7 mouse cellular contexts compared by ENCODE assay signal in the genomic region with DNA sequence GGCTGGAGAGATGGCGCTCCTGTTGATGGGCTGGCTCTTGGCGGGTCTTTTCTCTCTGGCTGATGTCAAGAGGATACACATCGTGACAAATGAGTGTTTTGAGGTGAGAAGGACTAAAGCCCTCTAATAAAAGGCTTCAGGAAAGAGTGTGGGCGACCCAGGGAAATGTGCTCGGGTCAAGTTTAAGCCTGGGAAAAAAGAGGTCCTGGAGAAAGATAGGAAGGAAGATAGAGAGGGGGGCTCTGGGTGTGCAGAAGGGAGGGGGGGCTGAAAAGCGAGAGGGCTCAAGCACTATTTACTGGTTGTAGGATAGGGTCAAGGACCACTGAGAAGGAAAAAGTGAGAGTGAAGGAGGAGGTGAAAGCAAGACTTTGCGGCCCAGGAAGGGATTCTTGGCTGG. TPM values are rescaled to one million over a fixed set of nuclear protein-coding genes. Genes with fewer than 3 reads are reported as not detected.
DNase-seq lines count a peak whose midpoint lies in the region; ATAC-seq and TF ChIP-seq lines count a peak whose summit lies in the region.

No protein-coding gene starts in this region.

- peak overlapping the region; percentile 96 for H3K4me2 ChIP-seq in embryonic facial prominence, embryonic 13.5 days
- peak overlapping the region; percentile 93 for H3K4me2 ChIP-seq in intestine, embryonic 16.5 days (ENCODE audit: low read depth, low read length)
- peak overlapping the region; percentile 50; the same call in 1 of the 2 replicates for H3K4me2 ChIP-seq in liver, postnatal 0 days (ENCODE audit: low read depth, low read length)

- H3K9ac ChIP-seq in embryonic facial prominence, embryonic 13.5 days: peak overlapping the region; percentile 64
- peak overlapping the region; percentile 66 for H3K9ac ChIP-seq in intestine, embryonic 16.5 days (ENCODE audit: low read depth, low read length)
- H3K9ac ChIP-seq in liver, postnatal 0 days (replicated peaks): no peak overlapping the region

- no peaks in the 10 kb centered on the region for H3K4me1 ChIP-seq in cortical plate, adult 2 months (ENCODE audit: control insufficient read depth, insufficient read depth, low read length)
- peaks cover 8% of the 10 kb centered on the region for H3K4me1 ChIP-seq in embryonic facial prominence, embryonic 13.5 days
- peaks cover 14% of the 10 kb centered on the region for H3K4me1 ChIP-seq in intestine, embryonic 16.5 days (ENCODE audit: control insufficient read depth, insufficient read depth, low read length)
- H3K4me1 ChIP-seq in liver, postnatal 0 days (ENCODE audit: insufficient read depth): no peaks in the 10 kb centered on the region

- no peak for DNase-seq in liver, postnatal 0 days
- DNase-seq in thymus, postnatal 25 days: no peak
- no peak for DNase-seq in embryo, embryonic 10 days (ENCODE audit: low spot score)
- no peak for DNase-seq in urinary bladder, postnatal 14 days (ENCODE audit: low spot score)

- TF ChIP-seq EP300 in liver, postnatal 0 days (IDR thresholded peaks at IDR 0.05; ENCODE audit: low read depth): no peak

- 13% methylated on average over 7 of the region's 7 CpGs for WGBS in embryonic facial prominence, embryonic 13.5 days
- 29% methylated on average over 7 of the region's 7 CpGs for WGBS in intestine, embryonic 16.5 days
- 29% methylated on average over 7 of the region's 7 CpGs for WGBS in liver, postnatal 0 days (ENCODE audit: insufficient replicate concordance)

- no peaks in the 10 kb centered on the region for H3K9me3 ChIP-seq in embryonic facial prominence, embryonic 13.5 days
- no peaks in the 10 kb centered on the region for H3K9me3 ChIP-seq in intestine, embryonic 16.5 days (ENCODE audit: control insufficient read depth, low read length)
- H3K9me3 ChIP-seq in liver, postnatal 0 days (ENCODE audit: low read length): no peaks in the 10 kb centered on the region

- no peak overlapping the region for H3K27ac ChIP-seq in cortical plate, adult 2 months (ENCODE audit: insufficient read depth, low read length)
- no peak overlapping the region for H3K27ac ChIP-seq in embryonic facial prominence, embryonic 13.5 days
- no peak overlapping the region for H3K27ac ChIP-seq in intestine, embryonic 16.5 days (ENCODE audit: low read length)
- no peak overlapping the region for H3K27ac ChIP-seq in liver, postnatal 0 days (ENCODE audit: low read depth)

- H3K4me3 ChIP-seq in cortical plate, adult 2 months (ENCODE audit: insufficient read depth, low read length): peak overlapping the region; percentile 49
- peak overlapping the region; percentile 54 for H3K4me3 ChIP-seq in embryonic facial prominence, embryonic 13.5 days
- H3K4me3 ChIP-seq in intestine, embryonic 16.5 days (ENCODE audit: low read length): peak overlapping the region; percentile 59
- H3K4me3 ChIP-seq in liver, postnatal 0 days (ENCODE audit: low read depth, low read length): peak overlapping the region; percentile 32; the same call in 1 of the 2 replicates

- TF ChIP-seq CTCF in cortical plate, adult 2 months (IDR thresholded peaks at IDR 0.05; ENCODE audit: extremely low read depth, insufficient read depth, low read length): no peak
- TF ChIP-seq CTCF in liver, postnatal 0 days (IDR thresholded peaks at IDR 0.05; ENCODE audit: low read depth): no peak

- no peak for TF ChIP-seq POLR2A in cortical plate, adult 2 months (IDR thresholded peaks at IDR 0.05; ENCODE audit: extremely low read depth, insufficient read depth, low read length)

- peaks cover 46% of the 10 kb centered on the region for H3K27me3 ChIP-seq in embryonic facial prominence, embryonic 13.5 days
- peaks cover 12% of the 10 kb centered on the region for H3K27me3 ChIP-seq in intestine, embryonic 16.5 days (replicated peaks; ENCODE audit: control insufficient read depth, insufficient read depth, low read length)
- peaks cover 23% of the 10 kb centered on the region for H3K27me3 ChIP-seq in liver, postnatal 0 days (ENCODE audit: insufficient read depth, low read length)

- no peak for ATAC-seq in embryonic facial prominence, embryonic 13.5 days (ENCODE audit: insufficient number of reproducible peaks, insufficient read depth, low FRiP score, low TSS enrichment, low read depth)
- peak; percentile 52 for ATAC-seq in intestine, embryonic 16.5 days
- no peak for ATAC-seq in liver, postnatal 0 days

- H3K36me3 ChIP-seq in embryonic facial prominence, embryonic 13.5 days: no peaks in the 10 kb centered on the region
- H3K36me3 ChIP-seq in intestine, embryonic 16.5 days (ENCODE audit: control insufficient read depth, insufficient read depth, low read length): no peaks in the 10 kb centered on the region
- H3K36me3 ChIP-seq in liver, postnatal 0 days (replicated peaks; ENCODE audit: insufficient read depth, low read length): no peaks in the 10 kb centered on the region

RNA-seq across cellular contexts. Expression of a gene that starts 25.5 kb away (rescaled TPM):
- 10.1 and 10.5 TPM in 2 replicates for polyA plus RNA-seq in cortical plate, adult 2 months (2012; rRNA removed)
- polyA plus RNA-seq in embryonic facial prominence, embryonic 13.5 days (2015; fragmentation: Nextera tagmentation; extraction: Ambion mirVana): 2.7 and 2.8 TPM in 2 replicates
- polyA plus RNA-seq in intestine, embryonic 16.5 days (2015; fragmentation: Nextera tagmentation; extraction: Ambion mirVana): 3.2 and 4.4 TPM in 2 replicates
- 2.5 and 3.1 TPM in 2 replicates for polyA plus RNA-seq in liver, postnatal 0 days (2015; fragmentation: Nextera tagmentation; extraction: Ambion mirVana)
